10 mouse cellular contexts compared by ENCODE assay signal in the genomic region with DNA sequence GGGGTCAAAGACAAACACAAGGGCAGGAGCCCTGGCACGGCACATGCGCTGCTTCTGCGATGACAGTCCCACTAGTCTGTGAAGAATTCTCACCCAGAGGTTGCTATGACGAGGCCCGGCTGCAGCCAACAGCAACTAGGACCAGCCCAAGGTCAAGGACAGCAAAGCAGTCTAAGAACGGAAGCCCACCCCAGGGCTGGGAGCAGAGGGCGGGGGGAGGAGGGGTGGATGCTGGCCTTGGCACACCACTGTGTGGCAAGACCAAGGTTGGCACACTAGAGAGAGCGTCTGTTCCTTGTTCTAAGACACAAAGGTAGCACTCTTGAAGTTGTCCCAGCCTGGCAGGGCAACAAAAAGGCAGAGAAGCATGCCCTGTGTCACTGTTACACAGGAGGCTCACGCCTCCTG. TPM values are rescaled to one million over a fixed set of nuclear protein-coding genes. Genes with fewer than 3 reads are reported as not detected.
DNase-seq lines count a peak whose midpoint lies in the region; ATAC-seq and TF ChIP-seq lines count a peak whose summit lies in the region.
"Had no signal": no experiment of that assay in that cellular context is flagged by ENCODE, and none has a peak within 500 bp of the region (broad histone marks: within the 10 kb centered on the region; RNA-seq: fewer than 3 reads in every experiment).

No protein-coding gene starts in this region.

- H3K36me3 ChIP-seq in forebrain, postnatal 0 days (ENCODE audit: insufficient read depth): peaks cover 20% of the 10 kb centered on the region
- peaks cover 17% of the 10 kb centered on the region for H3K36me3 ChIP-seq in kidney, embryonic 15.5 days
- H3K36me3 ChIP-seq in stomach, postnatal 0 days (ENCODE audit: control insufficient read depth, insufficient read depth, low read length): peaks cover 2% of the 10 kb centered on the region; the same call in 1 of the 2 replicates

- ATAC-seq in forebrain, postnatal 0 days: peak; percentile 30
- no peak for ATAC-seq in kidney, embryonic 15.5 days (replicated peaks; ENCODE audit: low FRiP score)
- peak; percentile 14; the same call in 1 of the 2 replicates for ATAC-seq in stomach, postnatal 0 days (ENCODE audit: low FRiP score, low TSS enrichment)
- ATAC-seq in activated CD4-positive, CD25-positive, alpha-beta regulatory T cell, adult 4 months: no peak

- no peak overlapping the region for H3K27ac ChIP-seq in forebrain, postnatal 0 days (ENCODE audit: low read depth, low read length)
- peak overlapping the region; percentile 71 for H3K27ac ChIP-seq in kidney, embryonic 15.5 days
- H3K27ac ChIP-seq in stomach, postnatal 0 days (replicated peaks): no peak overlapping the region; the same call in 1 of the 2 replicates

- H3K9me3 ChIP-seq in forebrain, postnatal 0 days (ENCODE audit: low read length): no peaks in the 10 kb centered on the region
- H3K9me3 ChIP-seq in kidney, embryonic 15.5 days (replicated peaks): no peaks in the 10 kb centered on the region
- no peaks in the 10 kb centered on the region for H3K9me3 ChIP-seq in stomach, postnatal 0 days (ENCODE audit: control insufficient read depth, low read length)
- H3K9me3 ChIP-seq: G1E had no signal

- H3K27me3 ChIP-seq in forebrain, postnatal 0 days (ENCODE audit: insufficient read depth, low read length): no peaks in the 10 kb centered on the region
- no peaks in the 10 kb centered on the region for H3K27me3 ChIP-seq in kidney, embryonic 15.5 days
- H3K27me3 ChIP-seq in stomach, postnatal 0 days (ENCODE audit: control insufficient read depth, insufficient read depth, low read length): no peaks in the 10 kb centered on the region

- no peak for TF ChIP-seq CTCF in forebrain, postnatal 0 days (IDR thresholded peaks at IDR 0.05; ENCODE audit: low read depth)
- TF ChIP-seq CTCF in stomach, postnatal 0 days (IDR thresholded peaks at IDR 0.05; ENCODE audit: low read depth): no peak

- H3K4me2 ChIP-seq in forebrain, postnatal 0 days (ENCODE audit: low read depth): no peak overlapping the region
- peak overlapping the region; percentile 2; the same call in 1 of the 2 replicates for H3K4me2 ChIP-seq in kidney, embryonic 15.5 days
- no peak overlapping the region for H3K4me2 ChIP-seq in stomach, postnatal 0 days (replicated peaks; ENCODE audit: low read depth)

- H3K9ac ChIP-seq in forebrain, postnatal 0 days: no peak overlapping the region
- no peak overlapping the region for H3K9ac ChIP-seq in kidney, embryonic 15.5 days
- H3K9ac ChIP-seq in stomach, postnatal 0 days (ENCODE audit: low read length): no peak overlapping the region

- H3K4me3 ChIP-seq in forebrain, postnatal 0 days (ENCODE audit: low read depth, low read length): no peak overlapping the region
- H3K4me3 ChIP-seq in kidney, embryonic 15.5 days (replicated peaks): no peak overlapping the region
- no peak overlapping the region for H3K4me3 ChIP-seq in stomach, postnatal 0 days (ENCODE audit: low read depth, low read length)

- no peak for TF ChIP-seq EP300 in stomach, postnatal 0 days (optimal IDR thresholded peaks at IDR 0.05)

- 0 out of 2 replicates have a peak, but pooled peaks cover 3% of the 10 kb centered on the region for H3K4me1 ChIP-seq in forebrain, postnatal 0 days (ENCODE audit: insufficient read depth)
- peaks cover 92% of the 10 kb centered on the region for H3K4me1 ChIP-seq in kidney, embryonic 15.5 days
- peaks cover 6% of the 10 kb centered on the region; the same call in 1 of the 2 replicates for H3K4me1 ChIP-seq in stomach, postnatal 0 days (replicated peaks; ENCODE audit: control insufficient read depth, insufficient read depth)

- DNase-seq in kidney, adult 18-20 months: peak; percentile 23
- DNase-seq in kidney, postnatal 4 days: no peak
- peak; percentile 3 for DNase-seq in urinary bladder, postnatal 14 days (ENCODE audit: low spot score)
- DNase-seq in urinary bladder, postnatal 36 days (ENCODE audit: low spot score in 2 of 2): no peak
- DNase-seq in forebrain, postnatal 0 days: no peak
- DNase-seq in stomach, postnatal 0 days (ENCODE audit: low spot score): peak; percentile 12

- 53% methylated on average over 9 of the region's 9 CpGs for WGBS in forebrain, postnatal 0 days
- 43% methylated on average over 9 of the region's 9 CpGs for WGBS in kidney, embryonic 15.5 days
- WGBS in stomach, postnatal 0 days: 54% methylated on average over 9 of the region's 9 CpGs

RNA-seq across cellular contexts. Expression of a gene that starts 10.9 kb away (rescaled TPM):
- 155 and 262 TPM in 2 replicates for total RNA-seq in forebrain, postnatal 0 days (2014; rRNA removed)
- polyA plus RNA-seq in forebrain, postnatal 0 days (2015; fragmentation: Nextera tagmentation; extraction: Ambion mirVana): 392 and 492 TPM in 2 replicates
- polyA plus RNA-seq in kidney, embryonic 15.5 days (2015; fragmentation: Nextera tagmentation; extraction: Ambion mirVana): 344 and 353 TPM in 2 replicates
- 327 and 344 TPM in 2 replicates for polyA plus RNA-seq in stomach, postnatal 0 days (2015; fragmentation: Nextera tagmentation; extraction: Ambion mirVana)
- polyA plus RNA-seq in activated CD4-positive, CD25-positive, alpha-beta regulatory T cell, adult 4 months (2017; shearing (Covaris generic)): 100 to 1,000 TPM; 350 to 354 TPM

RNA-seq across cellular contexts. Expression of a gene that starts 30.4 kb away (rescaled TPM):
- total RNA-seq in forebrain, postnatal 0 days (2014; rRNA removed): 762 and 857 TPM in 2 replicates
- 1,089 and 1,117 TPM in 2 replicates for polyA plus RNA-seq in forebrain, postnatal 0 days (2015; fragmentation: Nextera tagmentation; extraction: Ambion mirVana)
- 577 and 605 TPM in 2 replicates for polyA plus RNA-seq in kidney, embryonic 15.5 days (2015; fragmentation: Nextera tagmentation; extraction: Ambion mirVana)
- 413 and 424 TPM in 2 replicates for polyA plus RNA-seq in stomach, postnatal 0 days (2015; fragmentation: Nextera tagmentation; extraction: Ambion mirVana)
- polyA plus RNA-seq in activated CD4-positive, CD25-positive, alpha-beta regulatory T cell, adult 4 months (2017; shearing (Covaris generic)): 100 to 1,000 TPM; 421 to 424 TPM

RNA-seq across cellular contexts. Expression of a gene that starts 30.6 kb away (rescaled TPM):
- total RNA-seq in forebrain, postnatal 0 days (2014; rRNA removed): 41.2 and 46.6 TPM in 2 replicates
- 40.7 and 65.1 TPM in 2 replicates for polyA plus RNA-seq in forebrain, postnatal 0 days (2015; fragmentation: Nextera tagmentation; extraction: Ambion mirVana)
- 59.1 and 60.4 TPM in 2 replicates for polyA plus RNA-seq in kidney, embryonic 15.5 days (2015; fragmentation: Nextera tagmentation; extraction: Ambion mirVana)
- polyA plus RNA-seq in stomach, postnatal 0 days (2015; fragmentation: Nextera tagmentation; extraction: Ambion mirVana): 36.9 and 39.9 TPM in 2 replicates
- polyA plus RNA-seq in activated CD4-positive, CD25-positive, alpha-beta regulatory T cell, adult 4 months (2017; shearing (Covaris generic)): 10 to 100 TPM; 40.7 to 44.0 TPM

RNA-seq across cellular contexts. Expression of a gene that starts 41.8 kb away (rescaled TPM):
- total RNA-seq in forebrain, postnatal 0 days (2014; rRNA removed): not detected in 2 replicates
- 0.04 TPM in 1 of 2 replicates, not detected in the other for polyA plus RNA-seq in forebrain, postnatal 0 days (2015; fragmentation: Nextera tagmentation; extraction: Ambion mirVana)
- polyA plus RNA-seq in kidney, embryonic 15.5 days (2015; fragmentation: Nextera tagmentation; extraction: Ambion mirVana): not detected in 2 replicates
- 0.04 TPM in 1 of 2 replicates, not detected in the other for polyA plus RNA-seq in stomach, postnatal 0 days (2015; fragmentation: Nextera tagmentation; extraction: Ambion mirVana)
- not detected for polyA plus RNA-seq in activated CD4-positive, CD25-positive, alpha-beta regulatory T cell, adult 4 months (2017; shearing (Covaris generic))
- polyA plus RNA-seq: frontal cortex, adult 2 months; G1E had no signal

Comparison
In these comparisons a context has a peak if more than half of its experiments do, and no peak if none do; other contexts are left out.
1. DNase-seq: peak in kidney, adult 18-20 months (single experiment), urinary bladder, postnatal 14 days (single experiment) and stomach, postnatal 0 days (single experiment); none in kidney, postnatal 4 days (0 of 2), urinary bladder, postnatal 36 days (0 of 2) and forebrain, postnatal 0 days (single experiment).
2. ATAC-seq: peak in forebrain, postnatal 0 days (single experiment) and stomach, postnatal 0 days (single experiment); none in kidney, embryonic 15.5 days (single experiment) and activated CD4-positive, CD25-positive, alpha-beta regulatory T cell, adult 4 months (single experiment).